Comparison of ENCODE assay signal across 8 mouse cellular contexts in genomic region chr4:141792554-141793281, GRCm38 (mm10). TPM values are rescaled to one million over a fixed set of nuclear protein-coding genes. Genes with fewer than 3 reads are reported as not detected.
DNase-seq lines count a peak whose midpoint lies in the region; ATAC-seq and TF ChIP-seq lines count a peak whose summit lies in the region.

No protein-coding gene starts in this region.

- TF ChIP-seq CTCF in embryonic fibroblast, embryonic 13.5 days (IDR thresholded peaks at IDR 0.05; ENCODE audit: borderline replicate concordance, insufficient read depth, low read length) = no peak

- WGBS in heart, embryonic 10.5 days = 14% methylated on average over 10 of the region's 10 CpGs
- 9% methylated on average over 10 of the region's 10 CpGs for WGBS in limb, embryonic 13.5 days

- peaks cover 17% of the 10 kb centered on the region for H3K4me1 ChIP-seq in heart, embryonic 10.5 days
- H3K4me1 ChIP-seq in embryonic fibroblast, embryonic 13.5 days (ENCODE audit: control insufficient read depth, insufficient read depth, low read length) = no peaks in the 10 kb centered on the region
- H3K4me1 ChIP-seq in limb, embryonic 13.5 days = peaks cover 29% of the 10 kb centered on the region

- peak overlapping the region; percentile 84 for H3K4me3 ChIP-seq in heart, embryonic 10.5 days
- H3K4me3 ChIP-seq in embryonic fibroblast, embryonic 13.5 days (ENCODE audit: insufficient read depth, low read length) = 0 out of 2 replicates have a peak overlapping the region, but pooled peaks have one; percentile 5
- H3K4me3 ChIP-seq in limb, embryonic 13.5 days = peak overlapping the region; percentile 69

- no peak for DNase-seq in heart, embryonic 10.5 days (ENCODE audit: low spot score)
- no peak for DNase-seq in heart, adult 11 months
- DNase-seq in 416B (ENCODE audit: low read depth) = peak; percentile 90
- peak; percentile 34 for DNase-seq in skeletal muscle tissue, adult 2 months (ENCODE audit: low read depth, low spot score)
- DNase-seq in urinary bladder, postnatal 25 days (ENCODE audit: low spot score) = no peak
- no peak for DNase-seq in urinary bladder, adult 18-20 months (ENCODE audit: low spot score in 2 of 2)

- peak overlapping the region; percentile 93 for H3K27ac ChIP-seq in heart, embryonic 10.5 days
- peak overlapping the region; percentile 97 for H3K27ac ChIP-seq in embryonic fibroblast, embryonic 13.5 days (ENCODE audit: insufficient read depth, low read length)
- peak overlapping the region; percentile 88 for H3K27ac ChIP-seq in limb, embryonic 13.5 days

- TF ChIP-seq POLR2A in embryonic fibroblast, embryonic 13.5 days (IDR thresholded peaks at IDR 0.05; ENCODE audit: low read depth, low read length) = no peak

- no peak for ATAC-seq in limb, embryonic 13.5 days (ENCODE audit: low FRiP score, low read depth)

- H3K27me3 ChIP-seq in heart, embryonic 10.5 days (ENCODE audit: insufficient read depth, poor library complexity, severe bottlenecking) = no peaks in the 10 kb centered on the region
- no peaks in the 10 kb centered on the region for H3K27me3 ChIP-seq in limb, embryonic 13.5 days

- H3K9me3 ChIP-seq in heart, embryonic 10.5 days = no peaks in the 10 kb centered on the region
- no peaks in the 10 kb centered on the region for H3K9me3 ChIP-seq in limb, embryonic 13.5 days

- peak overlapping the region; percentile 53 for H3K9ac ChIP-seq in limb, embryonic 13.5 days

- H3K4me2 ChIP-seq in limb, embryonic 13.5 days (replicated peaks) = peak overlapping the region; percentile 69

- H3K36me3 ChIP-seq in heart, embryonic 10.5 days = peaks cover 23% of the 10 kb centered on the region
- peaks cover 19% of the 10 kb centered on the region for H3K36me3 ChIP-seq in limb, embryonic 13.5 days

RNA-seq across cellular contexts. Expression of gene Casp9, which starts 0.7 kb away (rescaled TPM):
- 21.4 and 22.5 TPM in 2 replicates for polyA plus RNA-seq in heart, embryonic 10.5 days (2016; fragmentation: Nextera tagmentation; extraction: Ambion mirVana)
- polyA plus RNA-seq in embryonic fibroblast, embryonic 13.5 days (2011; ENCODE audit: insufficient read length, low read depth, missing spikeins) = 10.0 and 13.2 TPM in 2 replicates
- 17.1 and 17.2 TPM in 2 replicates for polyA plus RNA-seq in limb, embryonic 13.5 days (2015; fragmentation: Nextera tagmentation; extraction: Ambion mirVana)

RNA-seq across cellular contexts. Expression of gene Dnajc16, which starts 2.0 kb away (rescaled TPM):
- 5.0 and 5.4 TPM in 2 replicates for polyA plus RNA-seq in heart, embryonic 10.5 days (2016; fragmentation: Nextera tagmentation; extraction: Ambion mirVana)
- 10.0 and 11.3 TPM in 2 replicates for polyA plus RNA-seq in embryonic fibroblast, embryonic 13.5 days (2011; ENCODE audit: insufficient read length, low read depth, missing spikeins)
- polyA plus RNA-seq in limb, embryonic 13.5 days (2015; fragmentation: Nextera tagmentation; extraction: Ambion mirVana) = 3.4 and 3.6 TPM in 2 replicates

RNA-seq across cellular contexts. Expression of gene Cela2a, which starts 33.2 kb away (rescaled TPM):
- not detected in 2 replicates for polyA plus RNA-seq in heart, embryonic 10.5 days (2016; fragmentation: Nextera tagmentation; extraction: Ambion mirVana)
- polyA plus RNA-seq in embryonic fibroblast, embryonic 13.5 days (2011; ENCODE audit: insufficient read length, low read depth, missing spikeins) = not detected in 2 replicates
- 0.20 TPM in 1 of 2 replicates, not detected in the other for polyA plus RNA-seq in limb, embryonic 13.5 days (2015; fragmentation: Nextera tagmentation; extraction: Ambion mirVana)

RNA-seq across cellular contexts. Expression of gene Agmat, which starts 46.2 kb away (rescaled TPM):
- polyA plus RNA-seq in heart, embryonic 10.5 days (2016; fragmentation: Nextera tagmentation; extraction: Ambion mirVana) = 1.2 and 3.5 TPM in 2 replicates
- not detected in 2 replicates for polyA plus RNA-seq in embryonic fibroblast, embryonic 13.5 days (2011; ENCODE audit: insufficient read length, low read depth, missing spikeins)
- polyA plus RNA-seq in limb, embryonic 13.5 days (2015; fragmentation: Nextera tagmentation; extraction: Ambion mirVana) = 0.13 TPM in 1 of 2 replicates, not detected in the other

RNA-seq across cellular contexts. Expression of gene Ctrc, which starts 53.4 kb away (rescaled TPM):
- not detected in 2 replicates for polyA plus RNA-seq in heart, embryonic 10.5 days (2016; fragmentation: Nextera tagmentation; extraction: Ambion mirVana)
- not detected in 2 replicates for polyA plus RNA-seq in embryonic fibroblast, embryonic 13.5 days (2011; ENCODE audit: insufficient read length, low read depth, missing spikeins)
- not detected in 2 replicates for polyA plus RNA-seq in limb, embryonic 13.5 days (2015; fragmentation: Nextera tagmentation; extraction: Ambion mirVana)

Comparison
In these comparisons a context has a peak if more than half of its experiments do, and no peak if none do; other contexts are left out.
1. DNase-seq: peak in 416B (single experiment) and skeletal muscle tissue, adult 2 months (single experiment); none in heart, embryonic 10.5 days (single experiment), heart, adult 11 months (single experiment), urinary bladder, postnatal 25 days (single experiment) and urinary bladder, adult 18-20 months (0 of 2).
2. H3K4me3 ChIP-seq: peak in every context shown above with its lines; median percentile 84 in heart, embryonic 10.5 days; 69 in limb, embryonic 13.5 days; 5 in embryonic fibroblast, embryonic 13.5 days.
3. Peak in every context shown above with its lines, with median percentiles within 50 percentile points of each other: H3K27ac ChIP-seq.